Mouse (Mus musculus): ENCODE measurements around the gene Dmc1. TPM values are rescaled to one million over a fixed set of nuclear protein-coding genes. Genes with fewer than 3 reads are reported as not detected.
A peak's percentile ranks its signal among the peaks of the same experiment; 100 is the strongest.

Dmc1 gene
- polyA plus RNA-seq (2012; rRNA removed), result 1.2 and 1.4 TPM in 2 replicates

GRCm38 (mm10) chr15:79604990-79605665 lies at the start of gene Dmc1:
Dmc1 (minus strand) TSS chr15:79605109.
- Histone ChIP-seq H3K4me3 (replicated peaks; ENCODE audit: insufficient read depth, low read depth, low read length) (no peak within 1 kb of the TSS), H3K27me3 (ENCODE audit: control insufficient read depth, insufficient read depth, low read length) (no peaks in the 10 kb centered on the region), H3K4me1 (ENCODE audit: control insufficient read depth, insufficient read depth, low read length) (no peaks in the 10 kb centered on the region), H3K27ac (ENCODE audit: insufficient read depth, low read length) (no peak within 1 kb of the TSS)
- WGBS, result 13% methylated on average over 37 of the region's 37 CpGs
- TF ChIP-seq POLR2A (IDR thresholded peaks at IDR 0.05; ENCODE audit: borderline replicate concordance, insufficient read depth, low read length) (no peak), CTCF (IDR thresholded peaks at IDR 0.05; ENCODE audit: borderline replicate concordance, insufficient read depth, low read depth, low read length) (no peak)
- DNase-seq, result no peak

GRCm38 (mm10) chr15:79651481-79651880 lies 46.6 kb upstream of the Dmc1 start:
- Histone ChIP-seq H3K27me3 (ENCODE audit: control insufficient read depth, insufficient read depth, low read length) (no peaks in the 10 kb centered on the region), H3K4me1 (ENCODE audit: control insufficient read depth, insufficient read depth, low read length) (no peaks in the 10 kb centered on the region), H3K27ac (ENCODE audit: insufficient read depth, low read length) (no peak overlapping the region), H3K4me3 (replicated peaks; ENCODE audit: insufficient read depth, low read depth, low read length) (no peak overlapping the region)
- TF ChIP-seq POLR2A (IDR thresholded peaks at IDR 0.05; ENCODE audit: borderline replicate concordance, insufficient read depth, low read length) (no peak), CTCF (IDR thresholded peaks at IDR 0.05; ENCODE audit: borderline replicate concordance, insufficient read depth, low read depth, low read length) (peak; percentile 28; the same call in 1 of the 2 replicates)
- WGBS, result 79% methylated on average over 4 of the region's 4 CpGs
- DNase-seq, result no peak

- no peaks in the 10 kb centered on the region for H3K27me3 ChIP-seq (ENCODE audit: control insufficient read depth, insufficient read depth, low read length)
- no peak for DNase-seq
- H3K4me1 ChIP-seq (ENCODE audit: control insufficient read depth, insufficient read depth, low read length), result no peaks in the 10 kb centered on the region
- H3K4me3 ChIP-seq (replicated peaks; ENCODE audit: insufficient read depth, low read depth, low read length), result no peak overlapping the region
- H3K27ac ChIP-seq (ENCODE audit: insufficient read depth, low read length), result no peak overlapping the region
- peak; percentile 52; the same call in 1 of the 2 replicates for TF ChIP-seq CTCF (IDR thresholded peaks at IDR 0.05; ENCODE audit: borderline replicate concordance, insufficient read depth, low read depth, low read length)
- no peak for TF ChIP-seq POLR2A (IDR thresholded peaks at IDR 0.05; ENCODE audit: borderline replicate concordance, insufficient read depth, low read length)
These were observed 45.7 kb upstream of the Dmc1 start for GRCm38 (mm10) chr15:79650569-79650968.

GRCm38 (mm10) chr15:79648130-79648529 lies 43.2 kb upstream of the Dmc1 start:
- no peak for TF ChIP-seq POLR2A (IDR thresholded peaks at IDR 0.05; ENCODE audit: borderline replicate concordance, insufficient read depth, low read length)
- Histone ChIP-seq H3K4me3 (replicated peaks; ENCODE audit: insufficient read depth, low read depth, low read length) (no peak overlapping the region), H3K4me1 (ENCODE audit: control insufficient read depth, insufficient read depth, low read length) (no peaks in the 10 kb centered on the region), H3K27me3 (ENCODE audit: control insufficient read depth, insufficient read depth, low read length) (no peaks in the 10 kb centered on the region), H3K27ac (ENCODE audit: insufficient read depth, low read length) (no peak overlapping the region)
- no peak for DNase-seq
- 89% methylated on average over 12 of the region's 12 CpGs for WGBS

GRCm38 (mm10) chr15:79645483-79645882 lies 40.6 kb upstream of the Dmc1 start:
- no peak for TF ChIP-seq POLR2A (IDR thresholded peaks at IDR 0.05; ENCODE audit: borderline replicate concordance, insufficient read depth, low read length)
- TF ChIP-seq CTCF (IDR thresholded peaks at IDR 0.05; ENCODE audit: borderline replicate concordance, insufficient read depth, low read depth, low read length), result no peak
- Histone ChIP-seq H3K4me3 (replicated peaks; ENCODE audit: insufficient read depth, low read depth, low read length) (no peak overlapping the region), H3K27ac (ENCODE audit: insufficient read depth, low read length) (no peak overlapping the region), H3K4me1 (ENCODE audit: control insufficient read depth, insufficient read depth, low read length) (no peaks in the 10 kb centered on the region), H3K27me3 (ENCODE audit: control insufficient read depth, insufficient read depth, low read length) (no peaks in the 10 kb centered on the region)
- no peak for DNase-seq
- 82% methylated on average over 2 of the region's 2 CpGs for WGBS

- Histone ChIP-seq H3K27ac (ENCODE audit: insufficient read depth, low read length) (no peak overlapping the region), H3K4me3 (replicated peaks; ENCODE audit: insufficient read depth, low read depth, low read length) (no peak overlapping the region), H3K27me3 (ENCODE audit: control insufficient read depth, insufficient read depth, low read length) (no peaks in the 10 kb centered on the region), H3K4me1 (ENCODE audit: control insufficient read depth, insufficient read depth, low read length) (no peaks in the 10 kb centered on the region)
- no peak for TF ChIP-seq POLR2A (IDR thresholded peaks at IDR 0.05; ENCODE audit: borderline replicate concordance, insufficient read depth, low read length)
- TF ChIP-seq CTCF (IDR thresholded peaks at IDR 0.05; ENCODE audit: borderline replicate concordance, insufficient read depth, low read depth, low read length), result no peak
- 71% methylated on average over 12 of the region's 12 CpGs for WGBS
- DNase-seq, result no peak
These were observed 36.4 kb upstream of the Dmc1 start for GRCm38 (mm10) chr15:79641135-79641817.

GRCm38 (mm10) chr15:79630471-79630870 lies 25.6 kb upstream of the Dmc1 start:
- TF ChIP-seq CTCF (IDR thresholded peaks at IDR 0.05; ENCODE audit: borderline replicate concordance, insufficient read depth, low read depth, low read length), result no peak
- no peak for TF ChIP-seq POLR2A (IDR thresholded peaks at IDR 0.05; ENCODE audit: borderline replicate concordance, insufficient read depth, low read length)
- H3K4me1 ChIP-seq (ENCODE audit: control insufficient read depth, insufficient read depth, low read length), result no peaks in the 10 kb centered on the region
- DNase-seq, result no peak
- no peak overlapping the region for H3K4me3 ChIP-seq (replicated peaks; ENCODE audit: insufficient read depth, low read depth, low read length)
- WGBS, result 84% methylated on average over 2 of the region's 2 CpGs
- no peaks in the 10 kb centered on the region for H3K27me3 ChIP-seq (ENCODE audit: control insufficient read depth, insufficient read depth, low read length)
- H3K27ac ChIP-seq (ENCODE audit: insufficient read depth, low read length), result no peak overlapping the region

Data from cerebellum, adult 2 months (tissue).